Mouse (Mus musculus) adrenal gland, postnatal 25 days (tissue): ENCODE data around the gene Usf2. TPM values are rescaled to one million over a fixed set of nuclear protein-coding genes. Genes with fewer than 3 reads are reported as not detected.

Experiments
- DNase-seq: peaks from one replicate; pipeline ENCODE4 v3.0.0; 2021; ENCODE audit warnings: mixed read lengths
- long read RNA-seq: library from polyadenylated mRNA; stranded (forward); transcript quantifications from one replicate; pipeline ENCODE4 v2.0.0, GENCODE M21; 2021
- total RNA-seq: library from RNA; stranded (reverse); gene quantifications from 2 replicates; pipeline ENCODE4 v1.2.3, GENCODE M21; 2021

The Usf2 gene
- total RNA-seq, result 150 and 153 TPM in 2 replicates
- long read RNA-seq, transcript Usf2-201 (10 exons, 2,419 nt), result major isoform, 22 of 55 reads
- long read RNA-seq, partial matches to known transcripts, result 21 of 55 reads
- long read RNA-seq, other reads (novel, unspliced or antisense), result 9 of 55 reads

- DNase-seq, result peak; percentile 82
These were observed at the start of gene Usf2 for GRCm38 (mm10) chr7:30956756-30957366. Gene Usf2, minus strand, starts transcription at chr7:30956803.

GRCm38 (mm10) chr7:31002650-31003049 lies 46.0 kb upstream of the Usf2 start:
- no peak for DNase-seq

- DNase-seq, result peak; percentile 56
These were observed 44.0 kb upstream of the Usf2 start for GRCm38 (mm10) chr7:31000505-31001020.

- no peak for DNase-seq
These were observed 39.9 kb upstream of the Usf2 start for GRCm38 (mm10) chr7:30996491-30996890.

GRCm38 (mm10) chr7:30993986-30994385 lies 37.4 kb upstream of the Usf2 start:
- no peak for DNase-seq

GRCm38 (mm10) chr7:30992148-30992547 lies 35.5 kb upstream of the Usf2 start:
- DNase-seq, result no peak

GRCm38 (mm10) chr7:30988519-30989162 lies 32.0 kb upstream of the Usf2 start:
- DNase-seq, result no peak

- DNase-seq, result no peak
These were observed 28.8 kb upstream of the Usf2 start for GRCm38 (mm10) chr7:30985357-30985756.

- no peak for DNase-seq
These were observed 25.1 kb upstream of the Usf2 start for GRCm38 (mm10) chr7:30981703-30982102.

GRCm38 (mm10) chr7:30973501-30974289 lies 17.1 kb upstream of the Usf2 start, which contains the start of gene Fam187b:
Gene Fam187b, plus strand, starts transcription at chr7:30973790.
- DNase-seq, result peak; percentile 90

GRCm38 (mm10) chr7:30973251-30973500 lies 16.6 kb upstream of the Usf2 start, which contains the start of gene Lsr:
Gene Lsr, minus strand, starts transcription at chr7:30973464.
- no peak for DNase-seq

GRCm38 (mm10) chr7:30972426-30973250 lies 16.0 kb upstream of the Usf2 start:
- no peak for DNase-seq

- no peak for DNase-seq
These were observed 15.3 kb upstream of the Usf2 start for GRCm38 (mm10) chr7:30971901-30972300.

GRCm38 (mm10) chr7:30969174-30969573 lies 12.6 kb upstream of the Usf2 start:
- no peak for DNase-seq

- peak; percentile 81 for DNase-seq
These were observed 12.0 kb upstream of the Usf2 start for GRCm38 (mm10) chr7:30968611-30969010.

GRCm38 (mm10) chr7:30966657-30967056 lies 10.1 kb upstream of the Usf2 start:
- no peak for DNase-seq

- no peak for DNase-seq
These were observed 9.1 kb upstream of the Usf2 start for GRCm38 (mm10) chr7:30965677-30966076.

- no peak for DNase-seq
These were observed 7.8 kb upstream of the Usf2 start for GRCm38 (mm10) chr7:30964366-30964765.

GRCm38 (mm10) chr7:30962862-30963261 lies 6.3 kb upstream of the Usf2 start:
- DNase-seq, result no peak

- peak; percentile 29 for DNase-seq
These were observed 3.3 kb upstream of the Usf2 start for GRCm38 (mm10) chr7:30959786-30960349.

GRCm38 (mm10) chr7:30958866-30959487 lies 2.4 kb upstream of the Usf2 start:
- no peak for DNase-seq
